In the genomic region with DNA sequence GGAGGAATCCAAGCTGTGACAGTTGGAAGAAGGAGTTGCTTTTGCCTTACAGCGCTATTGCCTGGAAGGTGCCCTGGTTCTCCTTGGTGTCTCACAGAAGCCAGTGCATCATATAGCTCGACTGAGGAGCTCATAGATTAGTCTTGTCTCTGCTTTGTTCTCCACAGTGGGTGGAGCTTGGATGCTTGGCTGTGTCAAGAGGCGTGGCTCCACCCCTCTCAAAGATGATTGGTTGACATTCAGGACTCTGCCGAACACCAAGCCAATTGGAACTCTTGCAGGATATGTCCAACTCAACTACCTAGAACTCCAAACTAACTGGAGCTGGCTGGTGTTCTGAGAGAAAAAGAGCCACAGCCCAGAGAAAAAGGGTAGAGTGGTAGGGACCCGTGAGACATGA, we compare ENCODE assay signal across 25 mouse cellular contexts. TPM values are rescaled to one million over a fixed set of nuclear protein-coding genes. Genes with fewer than 3 reads are reported as not detected.
DNase-seq lines count a peak whose midpoint lies in the region; ATAC-seq and TF ChIP-seq lines count a peak whose summit lies in the region.
"Had no signal": no experiment of that assay in that cellular context is flagged by ENCODE, and none has a peak within 500 bp of the region (broad histone marks: within the 10 kb centered on the region; RNA-seq: fewer than 3 reads in every experiment).

No protein-coding gene starts in this region.

- H3K4me2 ChIP-seq in midbrain, postnatal 0 days (ENCODE audit: low read depth, low read length, poor library complexity, severe bottlenecking): no peak overlapping the region
- H3K4me2 ChIP-seq: embryonic facial prominence, embryonic 12.5 days; forebrain, embryonic 13.5 days; heart, embryonic 15.5 days; hindbrain, embryonic 15.5 days; kidney, embryonic 15.5 days; limb, embryonic 12.5 days; liver, embryonic 12.5 days; neural tube, embryonic 12.5 days had no signal

- no peaks in the 10 kb centered on the region for H3K36me3 ChIP-seq in midbrain, embryonic 10.5 days
- H3K36me3 ChIP-seq in midbrain, postnatal 0 days (ENCODE audit: insufficient read depth, low read length): no peaks in the 10 kb centered on the region
- H3K36me3 ChIP-seq in embryonic facial prominence, embryonic 10.5 days (replicated peaks): no peaks in the 10 kb centered on the region
- H3K36me3 ChIP-seq: embryonic facial prominence, embryonic 12.5 days; heart, embryonic 15.5 days; hindbrain, embryonic 15.5 days; kidney, embryonic 15.5 days; limb, embryonic 12.5 days; liver, embryonic 12.5 days; neural tube, embryonic 12.5 days had no signal

- H3K27ac ChIP-seq in midbrain, embryonic 10.5 days (replicated peaks): 0 out of 2 replicates have a peak overlapping the region, but pooled peaks have one; percentile 46
- H3K27ac ChIP-seq in midbrain, postnatal 0 days (ENCODE audit: low read depth, low read length): no peak overlapping the region
- no peak overlapping the region for H3K27ac ChIP-seq in embryonic facial prominence, embryonic 10.5 days (replicated peaks)
- H3K27ac ChIP-seq: embryonic facial prominence, embryonic 12.5 days; forebrain, embryonic 13.5 days; heart, embryonic 15.5 days; hindbrain, embryonic 15.5 days; kidney, embryonic 15.5 days; limb, embryonic 12.5 days; liver, embryonic 12.5 days had no signal

- DNase-seq in midbrain, embryonic 10.5 days (ENCODE audit: low spot score): no peak
- no peak for DNase-seq in midbrain, postnatal 0 days (ENCODE audit: low spot score)
- peak; percentile 64 for DNase-seq in testis, postnatal 14 days (ENCODE audit: low spot score)
- DNase-seq in testis, postnatal 10 days (ENCODE audit: low spot score): no peak
- DNase-seq in embryonic facial prominence, embryonic 10.5 days (ENCODE audit: low spot score): peak; percentile 13
- DNase-seq in spleen, postnatal 4 days (ENCODE audit: low spot score in 2 of 2): no peak
- DNase-seq in urinary bladder, postnatal 14 days (ENCODE audit: low spot score): no peak
- DNase-seq: adrenal gland, postnatal 25 days; cerebellum, adult 2 months; gastrocnemius, postnatal 25 days; kidney, postnatal 4 days; lung, adult 2 months; thymus, adult 18-20 months; thymus, postnatal 4 days had no signal

- WGBS in midbrain, embryonic 10.5 days: 49% methylated on average over 5 of the region's 5 CpGs
- WGBS in midbrain, postnatal 0 days: 58% methylated on average over 5 of the region's 5 CpGs
- 43% methylated on average over 5 of the region's 5 CpGs for WGBS in embryonic facial prominence, embryonic 10.5 days

- no peak for TF ChIP-seq CTCF in midbrain, postnatal 0 days (IDR thresholded peaks at IDR 0.05)

- H3K9ac ChIP-seq in midbrain, postnatal 0 days (replicated peaks; ENCODE audit: low read length, poor library complexity, severe bottlenecking): no peak overlapping the region
- H3K9ac ChIP-seq: embryonic facial prominence, embryonic 12.5 days; forebrain, embryonic 13.5 days; heart, embryonic 15.5 days; hindbrain, embryonic 15.5 days; kidney, embryonic 15.5 days; limb, embryonic 12.5 days; liver, embryonic 12.5 days; neural tube, embryonic 12.5 days had no signal

- H3K27me3 ChIP-seq in midbrain, embryonic 10.5 days (ENCODE audit: low read depth, poor library complexity, severe bottlenecking): no peaks in the 10 kb centered on the region
- no peaks in the 10 kb centered on the region for H3K27me3 ChIP-seq in midbrain, postnatal 0 days (ENCODE audit: insufficient read depth, low read length)
- H3K27me3 ChIP-seq in embryonic facial prominence, embryonic 10.5 days (replicated peaks; ENCODE audit: low read depth, poor library complexity, severe bottlenecking): no peaks in the 10 kb centered on the region
- H3K27me3 ChIP-seq: embryonic facial prominence, embryonic 12.5 days; hindbrain, embryonic 15.5 days; kidney, embryonic 15.5 days; liver, embryonic 12.5 days; neural tube, embryonic 12.5 days had no signal

- H3K9me3 ChIP-seq in midbrain, embryonic 10.5 days (replicated peaks): no peaks in the 10 kb centered on the region
- no peaks in the 10 kb centered on the region for H3K9me3 ChIP-seq in midbrain, postnatal 0 days (ENCODE audit: low read length)
- no peaks in the 10 kb centered on the region for H3K9me3 ChIP-seq in embryonic facial prominence, embryonic 10.5 days
- H3K9me3 ChIP-seq: embryonic facial prominence, embryonic 12.5 days; forebrain, embryonic 13.5 days; heart, embryonic 15.5 days; hindbrain, embryonic 15.5 days; kidney, embryonic 15.5 days; limb, embryonic 12.5 days; liver, embryonic 12.5 days; neural tube, embryonic 12.5 days had no signal

- H3K4me1 ChIP-seq in midbrain, embryonic 10.5 days: peaks cover 24% of the 10 kb centered on the region
- no peaks in the 10 kb centered on the region for H3K4me1 ChIP-seq in midbrain, postnatal 0 days (ENCODE audit: insufficient read depth, low read length)
- peaks cover 2% of the 10 kb centered on the region; the same call in 1 of the 2 replicates for H3K4me1 ChIP-seq in embryonic facial prominence, embryonic 10.5 days
- H3K4me1 ChIP-seq: embryonic facial prominence, embryonic 12.5 days; heart, embryonic 15.5 days; kidney, embryonic 15.5 days; limb, embryonic 12.5 days; liver, embryonic 12.5 days; megakaryocyte, embryonic 14.5 days had no signal

- ATAC-seq in midbrain, postnatal 0 days (ENCODE audit: low FRiP score): no peak
- ATAC-seq: forebrain, embryonic 13.5 days; intestine, postnatal 0 days; liver, embryonic 12.5 days had no signal

- no peak overlapping the region for H3K4me3 ChIP-seq in midbrain, embryonic 10.5 days
- H3K4me3 ChIP-seq in midbrain, postnatal 0 days (ENCODE audit: low read depth, low read length): no peak overlapping the region
- no peak overlapping the region for H3K4me3 ChIP-seq in embryonic facial prominence, embryonic 10.5 days
- H3K4me3 ChIP-seq: embryonic facial prominence, embryonic 12.5 days; erythroblast, embryonic 14.5 days; forebrain, embryonic 13.5 days; heart, embryonic 15.5 days; hindbrain, embryonic 15.5 days; kidney, embryonic 15.5 days; limb, embryonic 12.5 days; liver, embryonic 12.5 days; megakaryocyte, embryonic 14.5 days; neural tube, embryonic 12.5 days had no signal

RNA-seq across cellular contexts. Expression of gene Crmp1, which starts 22.1 kb away (rescaled TPM):
- polyA plus RNA-seq in midbrain, embryonic 10.5 days (2016; fragmentation: Nextera tagmentation; extraction: Ambion mirVana): 142 and 235 TPM in 2 replicates
- 954 and 1,050 TPM in 2 replicates for total RNA-seq in midbrain, postnatal 0 days (2014; rRNA removed)
- polyA plus RNA-seq in midbrain, postnatal 0 days (2015; fragmentation: Nextera tagmentation; extraction: Ambion mirVana): 851 and 872 TPM in 2 replicates
- 80.2 and 88.4 TPM in 2 replicates for polyA plus RNA-seq in embryonic facial prominence, embryonic 10.5 days (2016; fragmentation: Nextera tagmentation; extraction: Ambion mirVana)
- polyA plus RNA-seq: erythroblast, embryonic 14.5 days had no signal

Comparison
In these comparisons a context has a peak if more than half of its experiments do, and no peak if none do; other contexts are left out.
1. DNase-seq: peak in testis, postnatal 14 days (single experiment) and embryonic facial prominence, embryonic 10.5 days (single experiment); none in midbrain, embryonic 10.5 days (single experiment), midbrain, postnatal 0 days (single experiment), testis, postnatal 10 days (single experiment), spleen, postnatal 4 days (0 of 2) and urinary bladder, postnatal 14 days (single experiment).